Mouse (Mus musculus): Measurements from ENCODE around the gene Egfr. TPM values are rescaled to one million over a fixed set of nuclear protein-coding genes. Genes with fewer than 3 reads are reported as not detected.

The Egfr gene
- polyA plus RNA-seq, 1 experiment: 6.8 TPM

GRCm38 (mm10) chr11:16751457-16751982, 483 bp upstream of the Egfr start:
- TF ChIP-seq POLR2A (IDR thresholded peaks at IDR 0.05; ENCODE audit: extremely low read depth, insufficient read depth, low read length): no peak
- TF ChIP-seq CTCF (IDR thresholded peaks at IDR 0.05; ENCODE audit: extremely low read depth, insufficient read depth, low read length): no peak
- Histone ChIP-seq H3K4me1 (ENCODE audit: control insufficient read depth, insufficient read depth, low read length) (no peaks in the 10 kb centered on the region), H3K4me3 (ENCODE audit: insufficient read depth, low read length) (peak overlapping the region; percentile 48; the same call in 1 of the 2 replicates), H3K27ac (ENCODE audit: insufficient read depth, low read length) (no peak overlapping the region)

- TF ChIP-seq CTCF (IDR thresholded peaks at IDR 0.05; ENCODE audit: extremely low read depth, insufficient read depth, low read length): no peak
- no peak for TF ChIP-seq POLR2A (IDR thresholded peaks at IDR 0.05; ENCODE audit: extremely low read depth, insufficient read depth, low read length)
- Histone ChIP-seq H3K4me3 (ENCODE audit: insufficient read depth, low read length) (peak overlapping the region; percentile 48), H3K27ac (ENCODE audit: insufficient read depth, low read length) (no peak overlapping the region), H3K4me1 (ENCODE audit: control insufficient read depth, insufficient read depth, low read length) (no peaks in the 10 kb centered on the region)
These were observed 548 bp downstream of the Egfr start for GRCm38 (mm10) chr11:16752349-16753153.

- TF ChIP-seq POLR2A (IDR thresholded peaks at IDR 0.05; ENCODE audit: extremely low read depth, insufficient read depth, low read length) (no peak), CTCF (IDR thresholded peaks at IDR 0.05; ENCODE audit: extremely low read depth, insufficient read depth, low read length) (no peak)
- peak overlapping the region; percentile 48 for H3K4me3 ChIP-seq (ENCODE audit: insufficient read depth, low read length)
- H3K4me1 ChIP-seq (ENCODE audit: control insufficient read depth, insufficient read depth, low read length): no peaks in the 10 kb centered on the region
- H3K27ac ChIP-seq (ENCODE audit: insufficient read depth, low read length): no peak overlapping the region
These were observed 1.4 kb downstream of the Egfr start for GRCm38 (mm10) chr11:16753154-16754040.

- no peaks in the 10 kb centered on the region for H3K4me1 ChIP-seq (ENCODE audit: control insufficient read depth, insufficient read depth, low read length)
- no peak overlapping the region for H3K4me3 ChIP-seq (ENCODE audit: insufficient read depth, low read length)
- TF ChIP-seq POLR2A (IDR thresholded peaks at IDR 0.05; ENCODE audit: extremely low read depth, insufficient read depth, low read length) (no peak), CTCF (IDR thresholded peaks at IDR 0.05; ENCODE audit: extremely low read depth, insufficient read depth, low read length) (no peak)
- H3K27ac ChIP-seq (ENCODE audit: insufficient read depth, low read length): no peak overlapping the region
These were observed 7.9 kb downstream of the Egfr start for GRCm38 (mm10) chr11:16759930-16760329.

- H3K27ac ChIP-seq (ENCODE audit: insufficient read depth, low read length): no peak overlapping the region
- no peaks in the 10 kb centered on the region for H3K4me1 ChIP-seq (ENCODE audit: control insufficient read depth, insufficient read depth, low read length)
- H3K4me3 ChIP-seq (ENCODE audit: insufficient read depth, low read length): no peak overlapping the region
- TF ChIP-seq CTCF (IDR thresholded peaks at IDR 0.05; ENCODE audit: extremely low read depth, insufficient read depth, low read length): no peak
- TF ChIP-seq POLR2A (IDR thresholded peaks at IDR 0.05; ENCODE audit: extremely low read depth, insufficient read depth, low read length): no peak
These were observed 9.2 kb downstream of the Egfr start for GRCm38 (mm10) chr11:16761184-16761583.

GRCm38 (mm10) chr11:16766038-16766815, 14.2 kb downstream of the Egfr start:
- no peak for TF ChIP-seq CTCF (IDR thresholded peaks at IDR 0.05; ENCODE audit: extremely low read depth, insufficient read depth, low read length)
- TF ChIP-seq POLR2A (IDR thresholded peaks at IDR 0.05; ENCODE audit: extremely low read depth, insufficient read depth, low read length): no peak
- no peak overlapping the region for H3K27ac ChIP-seq (ENCODE audit: insufficient read depth, low read length)
- no peak overlapping the region for H3K4me3 ChIP-seq (ENCODE audit: insufficient read depth, low read length)
- H3K4me1 ChIP-seq (ENCODE audit: control insufficient read depth, insufficient read depth, low read length): no peaks in the 10 kb centered on the region

- Histone ChIP-seq H3K4me1 (ENCODE audit: control insufficient read depth, insufficient read depth, low read length) (no peaks in the 10 kb centered on the region), H3K4me3 (ENCODE audit: insufficient read depth, low read length) (no peak overlapping the region), H3K27ac (ENCODE audit: insufficient read depth, low read length) (no peak overlapping the region)
- TF ChIP-seq CTCF (IDR thresholded peaks at IDR 0.05; ENCODE audit: extremely low read depth, insufficient read depth, low read length) (no peak), POLR2A (IDR thresholded peaks at IDR 0.05; ENCODE audit: extremely low read depth, insufficient read depth, low read length) (no peak)
These were observed 16.0 kb downstream of the Egfr start for GRCm38 (mm10) chr11:16767984-16768383.

- TF ChIP-seq POLR2A (IDR thresholded peaks at IDR 0.05; ENCODE audit: extremely low read depth, insufficient read depth, low read length): no peak
- no peak for TF ChIP-seq CTCF (IDR thresholded peaks at IDR 0.05; ENCODE audit: extremely low read depth, insufficient read depth, low read length)
- Histone ChIP-seq H3K27ac (ENCODE audit: insufficient read depth, low read length) (no peak overlapping the region), H3K4me1 (ENCODE audit: control insufficient read depth, insufficient read depth, low read length) (no peaks in the 10 kb centered on the region), H3K4me3 (ENCODE audit: insufficient read depth, low read length) (no peak overlapping the region)
These were observed 17.3 kb downstream of the Egfr start for GRCm38 (mm10) chr11:16769276-16769675.

Data from cortical plate, adult 2 months (tissue).